Mouse (Mus musculus) embryonic facial prominence, embryonic 12.5 days (tissue): ENCODE measurements around the gene Pars2. TPM values are rescaled to one million over a fixed set of nuclear protein-coding genes. Genes with fewer than 3 reads are reported as not detected.

Experiments used
- ATAC-seq: fragments of 200-750 bp; cut with Nextera tagmentation; 2 replicates; pipeline ENCODE4 v1.8.0; 2017; ENCODE audit not compliant: insufficient number of reproducible peaks, insufficient read depth, low FRiP score, low TSS enrichment
- H3K27ac ChIP-seq: fragments of 300-500 bp; sonication (generic); 2 replicates; pipeline ENCODE4 v1.5.1; 2016; ENCODE audit warnings: mild to moderate bottlenecking
- H3K27me3 ChIP-seq: fragments of 300-500 bp; sonication (generic); 2 replicates; pipeline ENCODE4 v1.6.1; 2016; ENCODE audit warnings: mild to moderate bottlenecking, moderate library complexity
- H3K36me3 ChIP-seq: fragments of 300-500 bp; sonication (generic); 2 replicates; pipeline ENCODE4 v1.6.1; 2016; ENCODE audit warnings: mild to moderate bottlenecking
- H3K4me1 ChIP-seq: fragments of 300-500 bp; sonication (generic); 2 replicates; pipeline ENCODE4 v1.6.1; 2016
- H3K4me2 ChIP-seq: fragments of 300-500 bp; sonication (generic); replicated peaks from 2 replicates; pipeline ENCODE4 v1.6.1; 2016; ENCODE audit warnings: mild to moderate bottlenecking, moderate library complexity
- H3K4me3 ChIP-seq: fragments of 300-500 bp; sonication (generic); 2 replicates; pipeline ENCODE4 v1.5.1; 2016; ENCODE audit warnings: mild to moderate bottlenecking
- H3K9ac ChIP-seq: fragments of 300-500 bp; sonication (generic); 2 replicates; pipeline ENCODE4 v1.6.1; 2016; ENCODE audit warnings: mild to moderate bottlenecking, moderate library complexity
- H3K9me3 ChIP-seq: fragments of 300-500 bp; sonication (generic); 2 replicates; pipeline ENCODE4 v1.6.1; 2016; ENCODE audit warnings: mild to moderate bottlenecking, moderate library complexity
- WGBS: fragments of 180-500 bp; shearing (Covaris S2); methylation state at CpG from one replicate; pipeline ENCODE4 v1.1.7; 2016; 5-methylcytosine and 5-hydroxymethylcytosine counted together
- polyA plus RNA-seq: library from polyadenylated mRNA; unstranded; fragments of >200 nt; fragmentation: Nextera tagmentation; extraction: Ambion mirVana; gene quantifications from 2 replicates; pipeline ENCODE4 v1.2.1, GENCODE M21; 2016

The Pars2 gene
- polyA plus RNA-seq, 1 experiment from 2014 or later, result 15.3 TPM

GRCm38 (mm10) chr4:106622030-106622493 is 28.8 kb upstream of the Pars2 start, which contains the start of gene Ttc22:
Gene Ttc22 (plus strand): TSS chr4:106622432.
- Histone ChIP-seq H3K27me3 (peaks cover 63% of the 10 kb centered on the region), H3K4me3 (no peak within 1 kb of the TSS)
- ATAC-seq, result no peak

GRCm38 (mm10) chr4:106622712-106623111 is 28.2 kb upstream of the Pars2 start:
- Histone ChIP-seq H3K27ac (no peak overlapping the region), H3K36me3 (no peaks in the 10 kb centered on the region), H3K4me2 (no peak overlapping the region), H3K4me3 (no peak overlapping the region), H3K9me3 (no peaks in the 10 kb centered on the region), H3K4me1 (no peaks in the 10 kb centered on the region), H3K9ac (no peak overlapping the region), H3K27me3 (peaks cover 69% of the 10 kb centered on the region)
- ATAC-seq, result no peak
- WGBS, result 30% methylated on average over 28 of the region's 28 CpGs

More at GRCm38 (mm10) chr4:106622030-106622493, 28.8 kb upstream of the Pars2 start, which contains the start of gene Ttc22:
- Histone ChIP-seq H3K9me3 (no peaks in the 10 kb centered on the region), H3K4me1 (peaks cover 6% of the 10 kb centered on the region), H3K9ac (no peak within 1 kb of the TSS), H3K36me3 (no peaks in the 10 kb centered on the region), H3K4me2 (no peak within 1 kb of the TSS), H3K27ac (no peak within 1 kb of the TSS)
- WGBS, result 28% methylated on average over 16 of the region's 16 CpGs

GRCm38 (mm10) chr4:106624271-106624670 is 26.6 kb upstream of the Pars2 start:
- Histone ChIP-seq H3K4me1 (no peaks in the 10 kb centered on the region), H3K9me3 (no peaks in the 10 kb centered on the region), H3K9ac (no peak overlapping the region), H3K36me3 (no peaks in the 10 kb centered on the region), H3K27ac (no peak overlapping the region), H3K4me2 (no peak overlapping the region), H3K27me3 (peaks cover 69% of the 10 kb centered on the region), H3K4me3 (no peak overlapping the region)
- WGBS, result 86% methylated on average over 10 of the region's 10 CpGs
- ATAC-seq, result no peak

GRCm38 (mm10) chr4:106627809-106628208 is 23.1 kb upstream of the Pars2 start:
- Histone ChIP-seq H3K4me1 (peaks cover 8% of the 10 kb centered on the region), H3K36me3 (no peaks in the 10 kb centered on the region), H3K27ac (no peak overlapping the region), H3K9ac (no peak overlapping the region), H3K4me3 (no peak overlapping the region), H3K9me3 (no peaks in the 10 kb centered on the region), H3K27me3 (peaks cover 47% of the 10 kb centered on the region), H3K4me2 (no peak overlapping the region)
- no peak for ATAC-seq
- WGBS, result 70% methylated on average over 5 of the region's 5 CpGs

- Histone ChIP-seq H3K9ac (no peak overlapping the region), H3K4me3 (no peak overlapping the region), H3K4me2 (no peak overlapping the region), H3K4me1 (peaks cover 8% of the 10 kb centered on the region), H3K27ac (no peak overlapping the region), H3K9me3 (no peaks in the 10 kb centered on the region), H3K36me3 (no peaks in the 10 kb centered on the region), H3K27me3 (peaks cover 37% of the 10 kb centered on the region)
- no peak for ATAC-seq
- WGBS, result 50% methylated on average over 9 of the region's 9 CpGs
These were observed 22.1 kb upstream of the Pars2 start for GRCm38 (mm10) chr4:106628650-106629360.

- ATAC-seq, result no peak
- no peaks in the 10 kb centered on the region for H3K36me3 ChIP-seq
- H3K9me3 ChIP-seq, result no peaks in the 10 kb centered on the region
- H3K4me1 ChIP-seq, result peaks cover 8% of the 10 kb centered on the region
- 76% methylated on average over 5 of the region's 5 CpGs for WGBS
- no peak overlapping the region for H3K4me3 ChIP-seq
- peaks cover 31% of the 10 kb centered on the region for H3K27me3 ChIP-seq
- H3K27ac ChIP-seq, result no peak overlapping the region
- no peak overlapping the region for H3K9ac ChIP-seq
- no peak overlapping the region for H3K4me2 ChIP-seq
These were observed 21.5 kb upstream of the Pars2 start for GRCm38 (mm10) chr4:106629374-106629773.

GRCm38 (mm10) chr4:106630333-106631220 is 20.3 kb upstream of the Pars2 start:
- H3K27ac ChIP-seq, result 0 out of 2 replicates have a peak overlapping the region, but pooled peaks have one; percentile 7
- H3K27me3 ChIP-seq, result peaks cover 19% of the 10 kb centered on the region
- H3K9me3 ChIP-seq, result no peaks in the 10 kb centered on the region
- no peak overlapping the region for H3K4me3 ChIP-seq
- WGBS, result 22% methylated on average over 14 of the region's 14 CpGs
- H3K36me3 ChIP-seq, result no peaks in the 10 kb centered on the region
- H3K4me1 ChIP-seq, result peaks cover 8% of the 10 kb centered on the region
- ATAC-seq, result peak; percentile 49
- H3K9ac ChIP-seq, result no peak overlapping the region
- no peak overlapping the region for H3K4me2 ChIP-seq

GRCm38 (mm10) chr4:106632313-106632712 is 18.6 kb upstream of the Pars2 start:
- no peaks in the 10 kb centered on the region for H3K36me3 ChIP-seq
- 62% methylated on average over 1 of the region's 3 CpGs for WGBS
- no peak for ATAC-seq
- H3K9ac ChIP-seq, result no peak overlapping the region
- H3K4me2 ChIP-seq, result no peak overlapping the region
- H3K27me3 ChIP-seq, result peaks cover 6% of the 10 kb centered on the region; the same call in 1 of the 2 replicates
- no peak overlapping the region for H3K27ac ChIP-seq
- H3K9me3 ChIP-seq, result no peaks in the 10 kb centered on the region
- peaks cover 8% of the 10 kb centered on the region for H3K4me1 ChIP-seq
- no peak overlapping the region for H3K4me3 ChIP-seq

GRCm38 (mm10) chr4:106633281-106634085 is 17.4 kb upstream of the Pars2 start:
- Histone ChIP-seq H3K27ac (peak overlapping the region; percentile 52; the same call in 1 of the 2 replicates), H3K4me3 (no peak overlapping the region), H3K9me3 (no peaks in the 10 kb centered on the region), H3K36me3 (no peaks in the 10 kb centered on the region), H3K4me1 (peaks cover 8% of the 10 kb centered on the region), H3K9ac (no peak overlapping the region), H3K4me2 (no peak overlapping the region), H3K27me3 (peaks cover 3% of the 10 kb centered on the region; the same call in 1 of the 2 replicates)
- 32% methylated on average over 8 of the region's 8 CpGs for WGBS
- no peak for ATAC-seq

GRCm38 (mm10) chr4:106634086-106634479 is 16.8 kb upstream of the Pars2 start:
- H3K27me3 ChIP-seq, result peaks cover 3% of the 10 kb centered on the region; the same call in 1 of the 2 replicates
- no peaks in the 10 kb centered on the region for H3K9me3 ChIP-seq
- peaks cover 8% of the 10 kb centered on the region for H3K4me1 ChIP-seq
- H3K9ac ChIP-seq, result no peak overlapping the region
- 0 out of 2 replicates have a peak overlapping the region, but pooled peaks have one; percentile 52 for H3K27ac ChIP-seq
- no peaks in the 10 kb centered on the region for H3K36me3 ChIP-seq
- no peak for ATAC-seq
- H3K4me2 ChIP-seq, result no peak overlapping the region
- H3K4me3 ChIP-seq, result no peak overlapping the region
- WGBS, result 65% methylated on average over 9 of the region's 9 CpGs
